Mouse (Mus musculus) urinary bladder, adult 2 months (tissue): ENCODE measurements around the gene Rab37. TPM values are rescaled to one million over a fixed set of nuclear protein-coding genes. Genes with fewer than 3 reads are reported as not detected.

Source experiments
- DNase-seq: peaks from one replicate; pipeline ENCODE4 v3.0.0; 2022; ENCODE audit warnings: low spot score
- polyA plus RNA-seq: library from polyadenylated mRNA; depleted of rRNA; stranded (reverse); fragments of >200 nt; gene quantifications from 2 replicates; pipeline ENCODE4 v1.2.3, GENCODE M21; 2012

Rab37 gene
- polyA plus RNA-seq, 1 experiment = 0.94 TPM

DNA sequence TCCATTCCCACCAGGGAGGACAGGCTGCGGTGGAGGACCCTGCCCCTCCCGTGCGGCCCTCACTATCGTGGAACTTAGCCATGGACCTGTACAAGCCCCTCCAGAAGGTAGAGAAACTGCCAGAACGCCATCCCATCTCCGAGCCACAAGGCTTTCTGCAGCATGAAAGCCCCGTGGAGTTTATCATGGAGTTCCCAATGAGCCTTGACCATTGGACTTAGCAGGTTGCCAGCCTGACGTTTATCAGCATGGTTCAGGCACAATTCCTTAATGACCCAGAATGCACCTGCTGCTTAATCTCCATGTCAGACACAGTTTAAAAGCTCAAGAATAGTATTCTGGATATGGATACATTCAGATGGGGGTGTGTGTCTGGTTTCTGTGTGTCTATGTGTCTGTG lies 6.2 kb upstream of the Rab37 start:
- DNase-seq = no peak

DNA sequence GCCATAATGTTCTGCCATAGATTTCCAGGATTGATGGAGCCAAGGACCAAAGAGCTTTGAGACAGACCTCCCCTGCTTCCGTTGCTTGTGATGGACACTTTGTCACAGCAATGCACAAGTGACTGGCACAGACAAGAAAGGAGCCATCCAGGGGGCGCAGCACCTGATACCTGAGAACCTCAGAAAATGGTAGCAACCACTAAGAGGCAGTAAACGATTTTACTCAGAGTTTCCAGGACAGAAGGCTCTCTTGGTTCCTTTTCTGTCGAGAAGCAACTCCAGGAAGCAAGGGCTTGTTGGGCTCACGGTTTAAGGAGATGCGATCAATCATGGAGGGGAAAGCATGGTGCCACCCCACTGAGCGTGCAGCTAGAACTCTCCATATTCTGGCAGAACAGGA lies 5.0 kb upstream of the Rab37 start:
- DNase-seq = no peak

DNA sequence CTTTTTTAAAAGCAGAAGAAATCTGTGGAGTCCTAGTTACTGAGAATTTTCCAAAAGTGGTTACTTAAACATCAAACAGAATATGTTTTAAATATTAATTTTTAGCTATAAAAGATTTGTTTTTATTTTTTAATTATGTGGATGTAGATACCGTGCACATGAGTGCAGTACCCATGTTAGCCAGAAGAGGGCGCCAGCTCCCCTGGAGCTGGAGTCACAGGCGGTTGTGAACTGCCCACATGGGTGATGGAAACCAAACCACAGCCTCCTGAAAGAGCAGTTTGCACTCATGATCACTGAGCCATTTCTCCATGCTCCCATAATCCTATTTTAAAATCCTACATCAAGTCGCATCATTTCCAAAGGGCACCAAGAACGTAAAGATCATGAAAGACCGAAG lies 1.4 kb upstream of the Rab37 start:
- no peak for DNase-seq

DNA sequence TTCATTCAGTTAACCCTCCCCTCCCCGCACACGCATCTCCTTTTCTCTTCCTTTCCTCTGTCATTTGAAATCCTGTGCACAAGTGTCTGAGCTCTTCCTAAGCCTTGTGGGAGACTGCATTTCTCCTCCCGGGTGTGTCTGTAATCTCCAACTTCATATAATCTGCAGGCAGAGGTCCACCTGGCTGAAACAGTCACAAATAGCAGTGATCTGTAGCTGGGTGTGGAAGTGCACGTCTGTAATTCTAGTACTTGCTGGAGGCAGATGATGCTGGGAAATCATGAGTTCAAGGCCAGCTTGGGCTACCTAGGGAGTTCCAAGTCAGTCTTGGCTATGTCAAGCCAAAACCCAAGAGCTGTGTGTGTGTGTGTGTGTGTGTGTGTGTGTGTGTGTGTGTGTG lies 909 bp downstream of the Rab37 start:
- DNase-seq = no peak

DNA sequence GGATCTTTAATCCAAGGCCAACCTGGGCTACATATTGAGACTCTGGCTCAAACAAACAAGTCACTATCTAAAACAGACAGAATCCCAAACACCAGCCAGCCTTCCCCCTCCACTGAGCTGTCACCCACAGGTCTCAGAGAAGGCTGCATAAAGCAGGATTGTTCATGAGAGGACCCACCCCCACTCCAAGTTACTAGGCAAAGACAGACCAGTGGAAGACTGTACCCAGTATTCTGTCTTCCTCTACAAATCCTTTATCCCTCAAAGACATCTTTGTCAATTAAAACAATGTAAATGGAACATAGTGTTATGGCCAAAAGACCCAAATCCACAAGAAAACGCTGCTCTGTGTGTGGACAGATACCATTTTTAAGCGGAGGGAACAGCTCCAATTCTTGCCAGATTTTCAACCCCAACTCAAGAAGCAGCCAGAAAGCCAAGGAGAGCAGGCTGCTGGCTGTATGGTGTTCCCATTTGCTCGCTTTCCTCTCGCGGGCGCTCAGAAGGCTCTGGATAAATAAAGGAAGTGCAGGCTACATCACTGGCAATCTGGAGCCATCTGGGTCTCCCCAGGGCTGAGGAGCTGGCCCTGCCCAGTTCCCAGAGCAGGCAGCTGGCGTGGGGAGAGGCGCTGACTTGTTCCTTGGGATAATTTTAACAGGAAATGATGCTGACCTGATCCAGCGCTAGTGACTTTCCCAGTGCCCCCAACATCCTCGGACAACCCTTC lies 7.1 kb downstream of the Rab37 start:
- DNase-seq = no peak

DNA sequence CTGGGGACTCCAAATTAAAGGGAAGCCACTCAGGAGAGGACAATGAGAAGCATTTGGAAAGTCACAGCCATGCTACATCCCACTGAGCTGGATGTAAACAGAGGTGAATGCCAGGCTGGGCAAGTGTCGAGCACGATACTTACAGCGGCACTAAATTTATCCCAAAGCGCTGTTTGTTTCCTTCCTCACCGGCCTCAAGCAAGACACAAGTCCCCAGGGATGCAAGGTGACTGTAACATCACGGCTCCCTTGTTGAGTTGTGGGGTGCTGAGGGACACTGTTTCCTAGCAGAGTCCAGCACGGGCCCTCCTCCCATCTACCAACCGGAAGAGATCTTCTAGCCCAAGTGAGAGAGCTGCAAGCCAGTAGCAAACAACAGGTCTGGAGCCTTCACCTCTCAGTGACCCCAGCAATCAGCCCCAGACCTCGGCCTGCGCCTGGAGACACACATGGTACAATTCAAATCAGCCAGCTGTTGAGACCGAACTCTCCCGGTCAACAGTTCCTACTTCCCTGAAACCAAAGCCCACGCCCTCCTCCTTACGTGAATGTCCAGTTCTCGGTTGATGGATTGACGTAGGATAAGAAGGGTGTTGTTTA lies 8.1 kb downstream of the Rab37 start:
- no peak for DNase-seq

DNA sequence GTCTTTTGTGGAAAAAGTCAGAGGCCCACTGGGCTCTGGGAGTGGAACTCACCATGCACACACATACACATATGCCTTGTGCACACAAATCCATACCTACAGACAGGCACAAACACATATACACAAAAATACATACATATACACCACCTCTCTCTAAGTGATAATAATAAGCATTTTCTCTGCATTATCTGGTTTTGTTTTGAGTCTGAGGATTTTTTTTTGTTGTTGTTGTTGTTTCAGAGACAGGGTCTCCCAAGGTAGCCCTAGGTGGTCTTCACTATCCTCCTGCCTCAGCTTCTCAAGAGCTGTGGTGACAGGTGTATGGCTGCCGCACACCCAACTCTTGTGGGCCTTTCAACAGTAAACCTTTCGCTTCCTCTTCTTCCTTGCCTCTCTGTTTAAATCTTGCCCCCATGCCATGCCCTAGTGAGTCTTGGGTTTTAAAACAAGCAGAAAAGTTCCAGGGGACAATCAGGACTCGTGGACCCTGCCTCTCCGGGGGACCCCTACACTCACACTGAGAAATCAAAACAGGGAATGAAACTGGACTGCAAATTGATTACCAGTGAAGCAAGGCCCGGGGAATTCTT lies 8.9 kb downstream of the Rab37 start:
- DNase-seq = no peak

DNA sequence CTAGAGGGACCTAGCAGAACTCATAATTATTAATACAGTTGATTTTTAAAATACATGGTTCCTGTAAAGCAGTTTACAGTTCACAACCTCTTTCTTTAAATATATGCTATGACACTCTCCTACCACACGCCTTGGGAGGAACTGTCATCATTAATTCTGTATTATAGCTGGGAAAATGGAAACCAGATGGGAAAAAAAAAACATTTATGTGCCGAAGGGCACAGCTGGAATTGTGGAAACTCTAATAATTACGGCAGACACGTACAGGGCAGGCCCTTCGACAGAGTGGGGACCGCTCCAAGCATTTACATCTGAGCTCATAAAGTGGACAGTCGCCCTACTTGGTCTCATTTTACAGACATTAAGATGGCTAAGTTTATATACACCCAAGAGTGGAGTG lies 9.5 kb downstream of the Rab37 start:
- no peak for DNase-seq

DNA sequence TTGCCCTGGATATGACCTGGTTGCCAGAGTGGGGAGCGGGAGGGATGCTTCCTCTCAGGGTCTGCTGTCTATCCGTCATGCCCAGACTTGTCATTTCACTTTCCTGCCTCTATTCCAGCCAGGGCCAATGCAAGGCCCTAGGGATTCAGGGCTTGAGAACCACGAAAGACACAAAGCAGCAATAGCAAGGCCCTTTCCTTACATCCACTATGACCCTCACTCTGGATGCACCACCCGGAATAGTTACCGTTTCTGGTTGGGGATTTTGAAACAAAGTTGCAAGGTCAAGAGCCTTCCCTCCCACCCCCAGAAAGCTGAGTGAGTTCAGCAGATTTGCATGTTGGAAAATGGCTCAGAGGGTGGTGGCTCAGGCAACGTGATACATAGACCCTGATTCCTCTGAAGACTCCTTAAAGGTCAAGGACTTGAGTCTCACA lies 10.4 kb downstream of the Rab37 start:
- no peak for DNase-seq

DNA sequence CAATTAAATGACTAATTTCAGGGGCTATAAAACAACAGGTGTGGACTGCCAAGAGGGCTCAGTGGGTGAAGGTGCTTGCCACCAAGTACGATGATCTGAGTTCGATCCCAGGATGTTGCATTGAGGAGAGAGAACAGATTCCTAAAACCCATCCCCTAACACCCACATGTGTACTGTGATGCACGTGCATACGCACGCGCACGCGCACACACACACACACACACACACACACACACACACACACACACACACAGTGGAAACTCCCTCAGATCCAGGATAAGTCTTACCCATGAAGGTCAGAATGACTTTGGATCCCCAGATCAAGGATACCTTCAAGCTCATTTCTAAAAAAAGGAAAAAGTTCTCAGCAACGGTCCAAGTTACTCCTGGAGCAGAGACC lies 10.9 kb downstream of the Rab37 start:
- DNase-seq = no peak

DNA sequence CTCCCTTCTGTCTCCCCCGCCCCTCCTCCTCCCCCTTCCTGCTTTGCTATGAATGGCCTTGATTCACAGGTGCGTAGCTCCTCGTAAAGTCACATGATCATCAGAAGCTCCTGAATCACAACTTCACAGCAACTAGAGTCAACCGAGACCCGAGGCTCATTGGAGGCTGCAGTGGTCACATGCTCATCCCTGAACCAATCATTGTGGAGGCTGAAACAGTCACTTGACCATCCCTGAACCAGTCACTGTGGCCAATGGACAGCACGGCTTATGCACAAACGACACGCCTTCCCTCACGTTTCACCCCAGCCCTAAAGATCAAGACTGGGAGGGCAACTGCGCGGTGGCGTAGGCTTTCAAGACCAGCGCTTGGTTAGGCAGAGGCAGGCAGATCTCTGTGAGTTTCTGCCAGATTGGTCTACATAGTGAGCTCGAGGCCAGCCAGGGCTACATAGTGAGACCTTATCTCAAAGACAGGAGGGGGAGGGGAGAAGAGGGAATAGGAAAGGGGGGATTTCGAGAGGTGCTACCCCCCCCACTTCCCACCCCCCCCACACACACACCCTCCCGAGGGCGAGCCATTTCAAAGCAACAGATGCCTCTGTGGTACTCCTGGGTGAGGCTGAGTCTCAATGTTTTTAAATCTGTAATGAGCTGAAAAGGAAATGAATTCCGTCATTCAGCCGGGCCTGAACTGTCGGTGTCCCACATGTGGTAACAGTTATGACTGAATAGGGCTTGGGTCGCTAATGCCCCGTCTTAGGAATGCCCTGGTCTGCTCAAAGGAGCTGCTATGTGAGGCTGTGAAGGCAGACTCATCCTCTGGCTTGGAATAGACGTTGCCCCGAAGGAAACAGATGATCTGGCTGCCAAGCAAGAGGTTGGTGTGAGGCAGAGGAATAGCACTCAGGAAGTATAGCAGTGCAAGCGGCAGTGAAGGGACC lies 12.5 kb downstream of the Rab37 start:
- DNase-seq = no peak

DNA sequence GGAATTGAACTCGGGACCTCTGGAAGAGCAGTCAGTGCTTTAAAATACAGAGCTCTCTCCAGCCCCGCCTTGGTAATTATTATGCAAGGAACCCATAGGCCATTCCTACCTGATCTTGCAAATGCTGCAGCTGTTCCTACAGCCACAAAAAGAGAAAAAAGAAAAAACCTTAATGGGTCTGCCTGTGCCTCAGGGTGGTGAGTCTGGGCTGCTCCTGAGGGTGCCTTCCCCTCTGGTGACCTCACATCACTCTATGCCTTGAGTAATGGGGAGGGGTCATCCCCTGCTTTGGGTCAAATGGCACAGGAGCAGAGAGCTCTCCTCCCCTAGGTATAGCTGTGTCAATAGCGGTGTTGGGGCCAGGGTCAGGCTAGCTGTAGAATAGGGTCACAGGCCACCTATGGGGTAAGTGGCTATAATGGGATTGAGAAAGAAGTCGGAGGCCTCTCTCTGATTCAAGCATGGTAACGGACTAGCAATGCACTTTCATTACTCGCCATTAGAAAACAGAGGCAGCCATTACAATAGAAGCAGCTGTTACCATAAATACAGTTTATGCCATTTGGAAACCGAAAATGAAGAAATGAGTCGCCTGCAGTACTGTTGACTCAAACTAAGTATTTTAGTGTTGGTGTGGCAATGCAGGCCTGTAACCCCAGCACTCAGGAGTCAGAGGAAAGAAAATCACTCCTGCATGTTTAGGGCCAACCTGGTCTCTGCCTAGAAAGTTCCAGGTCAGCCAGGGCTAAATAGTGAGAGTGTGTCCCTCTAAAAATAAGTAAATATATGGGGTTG lies 13.7 kb downstream of the Rab37 start:
- no peak for DNase-seq

DNA sequence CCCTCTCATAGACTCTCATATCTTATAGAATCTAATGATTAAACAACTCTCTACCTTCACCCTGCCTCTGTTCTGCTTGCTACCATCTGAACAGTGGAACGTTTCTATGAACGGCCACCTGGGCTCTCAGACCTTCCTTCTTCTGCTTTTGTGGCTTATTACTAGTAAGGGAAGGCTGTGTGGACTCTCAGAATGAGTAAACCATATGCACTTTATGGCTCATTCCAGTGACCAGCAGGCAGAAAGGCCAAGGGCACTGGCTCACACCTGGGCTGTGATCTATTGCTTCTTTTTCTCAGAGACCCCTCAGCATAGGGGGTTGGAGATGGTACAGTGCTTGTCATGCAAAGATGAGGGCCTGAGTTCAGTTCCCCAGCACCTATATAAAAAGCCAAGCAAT lies 15.4 kb downstream of the Rab37 start:
- no peak for DNase-seq

DNA sequence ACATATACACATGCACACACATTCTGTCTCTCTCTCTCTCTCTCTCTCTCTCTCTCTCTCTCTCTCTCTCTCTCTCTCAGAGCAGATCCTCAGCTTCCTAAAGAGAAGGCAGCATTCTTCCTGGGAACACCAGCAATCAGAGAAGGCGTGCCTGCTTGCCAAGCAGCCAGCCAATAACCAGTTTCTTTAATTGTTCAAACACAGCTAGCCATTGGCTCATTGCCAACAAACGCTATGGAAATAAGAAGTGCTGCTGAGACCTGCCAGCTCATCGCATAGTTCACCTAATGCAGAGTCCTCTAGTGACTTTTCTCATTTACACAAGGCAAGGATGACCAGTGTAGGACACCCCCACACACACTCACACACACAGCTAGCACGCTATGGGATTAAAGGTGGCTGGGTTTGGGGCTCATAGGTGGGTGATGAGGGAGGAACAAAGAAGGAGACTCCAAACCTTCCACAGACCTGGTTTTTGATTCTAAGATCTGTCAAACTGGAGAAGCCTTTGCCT lies 16.2 kb downstream of the Rab37 start:
- no peak for DNase-seq

DNA sequence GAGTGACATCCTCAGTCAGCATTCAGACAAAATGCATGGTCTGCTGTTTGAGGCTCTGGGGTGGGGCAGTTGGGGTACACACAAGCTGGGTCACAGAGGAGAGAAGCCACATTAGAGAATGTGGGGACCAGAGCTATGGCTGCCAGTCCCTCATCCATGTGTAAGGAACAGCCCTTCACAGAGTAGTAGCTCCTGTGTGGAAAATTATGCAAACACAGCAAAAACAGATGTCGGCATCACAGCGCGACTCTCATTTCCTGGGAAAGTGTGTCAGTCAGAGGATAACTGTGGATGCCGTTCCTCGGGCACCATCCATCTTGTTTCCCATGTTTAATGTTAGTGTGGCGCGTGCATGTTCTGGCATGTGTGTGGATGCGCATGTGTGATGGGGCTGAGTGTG lies 16.9 kb downstream of the Rab37 start:
- DNase-seq = no peak

DNA sequence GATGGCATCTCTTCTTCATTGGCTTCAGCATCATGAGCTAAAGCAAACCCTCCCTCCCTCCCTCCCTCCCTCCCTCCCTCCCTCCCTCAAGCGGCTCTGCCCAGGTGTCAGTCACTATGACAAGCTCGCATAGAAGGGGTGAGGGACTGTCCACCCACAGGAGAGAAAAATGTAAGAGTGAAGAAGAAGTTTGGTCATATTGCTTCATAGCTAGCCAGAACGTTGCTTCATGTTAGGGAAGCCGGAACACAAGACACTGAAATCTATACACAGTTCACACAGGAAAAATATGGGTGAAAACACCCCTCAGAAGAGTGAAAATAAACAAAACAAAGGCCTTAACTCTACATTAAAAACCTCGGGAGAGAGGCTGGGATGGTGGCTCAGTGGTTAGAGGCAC lies 19.0 kb downstream of the Rab37 start:
- DNase-seq = no peak

DNA sequence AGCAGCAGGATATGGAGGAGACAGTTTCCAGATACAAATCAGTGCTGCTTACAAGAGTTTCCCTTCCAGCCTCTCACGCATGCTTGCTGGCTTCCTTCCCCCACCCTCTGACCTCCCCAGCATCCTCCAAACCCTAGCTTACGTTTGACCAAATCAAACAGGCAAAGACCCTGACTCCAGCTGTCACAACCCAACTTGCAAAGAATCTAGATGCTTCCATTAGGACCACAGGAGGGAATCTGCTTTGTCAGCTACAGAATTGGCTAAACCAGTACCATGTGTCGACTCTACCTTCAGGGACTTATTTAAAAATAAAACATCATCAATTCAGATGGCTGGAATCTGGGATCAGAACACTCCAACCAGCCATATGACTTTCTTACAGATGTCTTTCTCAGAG lies 21.0 kb downstream of the Rab37 start:
- no peak for DNase-seq

DNA sequence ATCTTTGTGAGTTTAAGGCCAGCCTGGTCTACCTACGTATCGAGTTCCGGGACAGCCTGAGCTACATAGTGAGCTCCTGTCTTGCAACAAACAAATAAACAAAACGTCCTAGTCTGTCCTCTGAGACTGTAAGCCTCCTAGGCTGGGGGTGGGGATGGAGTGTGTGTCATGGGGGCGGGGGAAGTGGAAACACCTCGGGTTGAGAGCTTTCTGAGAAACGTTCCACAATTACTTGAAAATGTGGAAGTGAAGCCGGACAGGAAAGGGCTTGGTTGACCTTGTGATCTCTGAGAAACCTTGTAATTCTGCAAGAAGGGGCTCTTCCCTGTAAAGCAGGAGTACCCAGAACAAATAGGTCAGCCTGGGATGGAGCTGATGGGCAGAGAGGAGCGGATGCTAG lies 28.2 kb downstream of the Rab37 start:
- no peak for DNase-seq

DNA sequence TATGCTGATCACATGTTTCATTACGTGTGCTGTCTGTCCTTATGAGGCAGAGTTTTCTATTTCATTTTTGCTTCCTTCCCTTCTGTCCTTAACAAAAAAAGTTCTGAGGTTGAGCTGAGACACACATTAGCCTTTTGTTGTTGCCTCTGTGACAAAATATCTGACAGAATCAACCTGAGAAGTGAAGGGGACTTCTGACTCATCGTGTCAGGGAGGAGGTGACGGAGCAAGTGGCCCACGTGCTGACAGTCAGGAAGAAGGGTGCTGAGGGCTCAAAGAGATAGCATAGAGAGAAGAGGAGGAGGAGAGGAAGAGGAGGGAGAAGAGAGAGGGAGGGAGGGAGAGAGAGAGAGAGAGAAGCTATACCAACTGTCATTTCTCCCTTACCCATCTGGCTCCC lies 37.3 kb downstream of the Rab37 start:
- no peak for DNase-seq

DNA sequence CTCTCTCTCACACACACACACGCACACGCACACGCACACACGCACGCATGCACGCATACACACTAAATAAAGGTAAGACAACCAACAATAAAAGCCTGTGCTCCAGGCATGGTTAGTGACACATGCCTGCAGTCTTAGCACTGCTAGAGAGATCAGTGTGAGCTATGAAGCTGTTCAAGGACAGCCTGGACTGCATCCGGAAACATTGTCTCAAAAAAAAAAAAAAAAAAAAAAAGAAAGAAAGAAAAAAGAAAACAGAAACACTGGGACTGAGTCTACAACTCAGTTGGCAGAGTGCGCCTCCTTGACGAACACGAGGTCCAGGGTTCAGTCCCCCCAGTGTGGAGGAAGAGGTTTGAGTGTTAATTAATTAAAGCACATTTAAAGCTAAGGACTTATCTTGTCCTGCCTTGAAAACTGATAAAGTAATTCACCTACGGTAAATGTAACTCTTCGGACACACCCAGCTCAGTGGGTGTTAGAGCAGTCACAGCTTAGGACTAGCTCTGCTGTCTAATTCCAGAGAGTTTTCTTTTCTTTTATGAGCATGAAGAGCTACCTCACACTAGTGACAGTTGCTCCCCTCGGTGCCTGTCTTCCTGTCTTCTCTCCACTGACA lies 38.4 kb downstream of the Rab37 start:
- no peak for DNase-seq
